Mouse (Mus musculus): ENCODE data around the gene Slc8b1. TPM values are rescaled to one million over a fixed set of nuclear protein-coding genes. Genes with fewer than 3 reads are reported as not detected.

Gene Slc8b1
- polyA plus RNA-seq, 1 experiment from 2014 or later: 1.9 TPM

DNA sequence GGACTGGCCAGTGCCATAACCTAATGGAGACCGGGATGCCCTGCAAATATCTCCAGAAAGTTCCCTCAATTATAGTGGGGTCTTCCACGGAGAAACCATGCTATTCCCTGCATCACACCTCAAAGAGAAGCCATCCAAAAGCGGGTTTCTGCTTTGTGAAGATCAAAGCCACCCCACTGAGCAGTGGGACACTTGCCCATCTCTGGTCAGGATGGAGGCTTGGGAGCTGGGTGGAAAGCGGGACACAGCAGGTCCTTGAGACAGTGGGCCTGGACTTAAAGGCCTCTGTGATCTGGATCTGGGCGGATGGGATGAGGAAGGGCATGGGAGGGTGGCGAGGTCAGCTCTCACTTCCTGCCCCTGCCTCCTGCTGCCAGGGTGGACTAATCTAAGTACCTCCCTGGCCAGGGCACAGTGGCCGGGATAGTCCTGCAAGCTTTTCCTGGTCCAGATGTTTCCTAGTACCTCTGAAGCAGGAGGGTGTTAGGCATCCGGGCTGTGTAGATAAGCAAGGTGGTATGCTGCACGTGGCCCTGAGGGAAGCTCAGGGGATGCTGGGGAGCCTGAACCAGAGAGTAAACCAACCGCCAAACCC is 63.6 kb downstream of the Slc8b1 start:
- ATAC-seq: no peak
- Histone ChIP-seq H3K36me3 (ENCODE audit: control insufficient read depth, insufficient read depth) (no peaks in the 10 kb centered on the region), H3K4me3 (replicated peaks; ENCODE audit: low read length) (no peak overlapping the region), H3K4me1 (replicated peaks; ENCODE audit: control insufficient read depth, insufficient read depth, low read length) (peaks cover 32% of the 10 kb centered on the region), H3K9me3 (ENCODE audit: control insufficient read depth, low read length) (no peaks in the 10 kb centered on the region), H3K9ac (replicated peaks; ENCODE audit: low read depth, low read length) (no peak overlapping the region), H3K27me3 (replicated peaks; ENCODE audit: control insufficient read depth, insufficient read depth, low read length) (no peaks in the 10 kb centered on the region), H3K27ac (ENCODE audit: low read length) (no peak overlapping the region), H3K4me2 (ENCODE audit: low read length) (no peak overlapping the region)
- WGBS: 77% methylated on average over 10 of the region's 10 CpGs

DNA sequence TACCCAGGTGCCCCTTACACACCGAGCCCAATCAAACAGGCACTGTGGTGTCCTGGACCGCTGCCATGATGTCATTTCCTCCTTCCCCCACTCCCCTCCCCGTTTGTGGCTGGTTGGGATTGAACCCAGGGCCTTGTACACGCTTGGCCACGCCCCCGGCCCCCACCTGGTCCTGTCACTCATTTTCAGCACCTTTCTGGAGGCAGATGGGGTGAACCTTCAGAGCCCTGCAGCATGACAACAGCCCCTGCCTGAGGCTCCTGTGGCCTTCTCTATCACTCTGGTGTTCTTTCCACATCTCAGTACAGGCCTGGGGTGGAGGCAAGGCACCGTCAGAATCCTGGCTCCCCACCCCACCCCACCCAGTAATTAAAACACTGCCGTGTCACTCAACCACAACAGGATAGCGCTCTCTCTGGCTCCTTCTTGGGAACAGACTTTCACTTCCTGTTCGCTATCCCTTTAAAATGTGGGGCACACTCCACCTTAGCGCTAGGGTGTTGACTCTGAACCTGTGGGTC is 65.9 kb downstream of the Slc8b1 start:
- H3K36me3 ChIP-seq (ENCODE audit: control insufficient read depth, insufficient read depth): 0 out of 2 replicates have a peak, but pooled peaks cover 2% of the 10 kb centered on the region
- H3K27ac ChIP-seq (ENCODE audit: low read length): no peak overlapping the region
- no peaks in the 10 kb centered on the region for H3K9me3 ChIP-seq (ENCODE audit: control insufficient read depth, low read length)
- no peak overlapping the region for H3K4me2 ChIP-seq (ENCODE audit: low read length)
- H3K27me3 ChIP-seq (replicated peaks; ENCODE audit: control insufficient read depth, insufficient read depth, low read length): no peaks in the 10 kb centered on the region
- H3K4me1 ChIP-seq (replicated peaks; ENCODE audit: control insufficient read depth, insufficient read depth, low read length): peaks cover 28% of the 10 kb centered on the region
- no peak overlapping the region for H3K4me3 ChIP-seq (replicated peaks; ENCODE audit: low read length)
- 78% methylated on average over 11 of the region's 11 CpGs for WGBS
- no peak overlapping the region for H3K9ac ChIP-seq (replicated peaks; ENCODE audit: low read depth, low read length)
- no peak for ATAC-seq

DNA sequence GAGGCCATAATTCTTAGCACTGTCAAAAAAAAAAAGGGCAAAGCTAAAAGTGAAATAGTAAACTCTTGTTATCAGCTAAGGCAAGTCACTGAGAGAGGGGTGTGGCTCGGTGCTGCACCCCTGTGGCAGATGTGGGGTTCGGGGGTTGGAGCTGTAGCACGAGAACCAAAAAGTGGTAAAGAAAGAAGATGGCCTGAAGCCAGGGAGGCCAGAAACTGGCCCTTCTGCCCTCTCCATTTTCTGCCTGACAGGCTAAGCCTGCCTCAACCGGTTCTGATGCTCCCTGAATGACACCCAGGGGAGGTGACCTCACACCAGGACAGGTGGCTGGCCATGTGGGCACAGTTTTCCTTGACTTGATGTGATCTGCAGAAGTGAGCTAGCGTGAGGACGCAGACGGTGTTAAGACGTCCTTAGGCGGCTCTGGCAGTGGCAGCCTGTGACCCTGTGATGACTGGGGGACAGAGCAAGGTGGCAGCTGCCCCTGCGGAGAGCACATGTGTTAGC is 67.0 kb downstream of the Slc8b1 start:
- H3K27me3 ChIP-seq (replicated peaks; ENCODE audit: control insufficient read depth, insufficient read depth, low read length): no peaks in the 10 kb centered on the region
- H3K4me1 ChIP-seq (replicated peaks; ENCODE audit: control insufficient read depth, insufficient read depth, low read length): peaks cover 25% of the 10 kb centered on the region
- no peaks in the 10 kb centered on the region for H3K9me3 ChIP-seq (ENCODE audit: control insufficient read depth, low read length)
- H3K36me3 ChIP-seq (ENCODE audit: control insufficient read depth, insufficient read depth): 0 out of 2 replicates have a peak, but pooled peaks cover 3% of the 10 kb centered on the region
- H3K27ac ChIP-seq (ENCODE audit: low read length): no peak overlapping the region
- 62% methylated on average over 10 of the region's 10 CpGs for whole genome bisulfite sequencing
- no peak overlapping the region for H3K4me2 ChIP-seq (ENCODE audit: low read length)
- no peak overlapping the region for H3K4me3 ChIP-seq (replicated peaks; ENCODE audit: low read length)
- H3K9ac ChIP-seq (replicated peaks; ENCODE audit: low read depth, low read length): no peak overlapping the region
- ATAC-seq: no peak

DNA sequence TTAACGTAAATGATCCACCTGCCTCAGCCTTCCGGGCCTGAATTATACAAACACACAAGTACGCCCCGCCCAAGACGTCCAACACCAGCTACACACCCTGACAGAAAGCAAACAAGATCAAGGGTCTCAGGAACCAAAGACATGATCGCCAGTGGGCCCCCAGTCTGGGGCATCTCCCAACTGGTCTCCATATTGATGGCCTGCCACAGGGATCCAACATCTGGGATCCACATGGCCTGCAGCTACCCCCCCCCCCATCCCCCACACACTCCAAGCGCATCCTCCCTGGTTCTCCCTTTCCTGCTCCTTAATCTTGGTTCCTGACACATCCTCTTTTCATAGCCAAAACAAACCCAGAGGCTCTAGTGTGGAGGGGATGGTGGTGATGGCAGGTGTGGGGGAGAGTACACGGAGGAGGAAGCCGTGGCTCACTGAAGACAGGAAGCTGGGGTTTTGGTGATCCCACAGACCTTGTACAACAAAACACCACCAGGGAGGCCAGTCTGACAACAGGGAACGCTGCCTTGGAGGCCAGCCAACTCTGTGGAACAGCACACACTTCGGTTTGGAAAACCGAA is 67.6 kb downstream of the Slc8b1 start:
- H3K27ac ChIP-seq (ENCODE audit: low read length): no peak overlapping the region
- H3K4me1 ChIP-seq (replicated peaks; ENCODE audit: control insufficient read depth, insufficient read depth, low read length): peaks cover 25% of the 10 kb centered on the region
- 60% methylated on average over 12 of the region's 12 CpGs for WGBS
- H3K4me3 ChIP-seq (replicated peaks; ENCODE audit: low read length): no peak overlapping the region
- H3K36me3 ChIP-seq (ENCODE audit: control insufficient read depth, insufficient read depth): 0 out of 2 replicates have a peak, but pooled peaks cover 4% of the 10 kb centered on the region
- no peak overlapping the region for H3K4me2 ChIP-seq (ENCODE audit: low read length)
- peak; percentile 21; the same call in 1 of the 2 replicates for ATAC-seq
- H3K9me3 ChIP-seq (ENCODE audit: control insufficient read depth, low read length): no peaks in the 10 kb centered on the region
- no peaks in the 10 kb centered on the region for H3K27me3 ChIP-seq (replicated peaks; ENCODE audit: control insufficient read depth, insufficient read depth, low read length)
- H3K9ac ChIP-seq (replicated peaks; ENCODE audit: low read depth, low read length): no peak overlapping the region

DNA sequence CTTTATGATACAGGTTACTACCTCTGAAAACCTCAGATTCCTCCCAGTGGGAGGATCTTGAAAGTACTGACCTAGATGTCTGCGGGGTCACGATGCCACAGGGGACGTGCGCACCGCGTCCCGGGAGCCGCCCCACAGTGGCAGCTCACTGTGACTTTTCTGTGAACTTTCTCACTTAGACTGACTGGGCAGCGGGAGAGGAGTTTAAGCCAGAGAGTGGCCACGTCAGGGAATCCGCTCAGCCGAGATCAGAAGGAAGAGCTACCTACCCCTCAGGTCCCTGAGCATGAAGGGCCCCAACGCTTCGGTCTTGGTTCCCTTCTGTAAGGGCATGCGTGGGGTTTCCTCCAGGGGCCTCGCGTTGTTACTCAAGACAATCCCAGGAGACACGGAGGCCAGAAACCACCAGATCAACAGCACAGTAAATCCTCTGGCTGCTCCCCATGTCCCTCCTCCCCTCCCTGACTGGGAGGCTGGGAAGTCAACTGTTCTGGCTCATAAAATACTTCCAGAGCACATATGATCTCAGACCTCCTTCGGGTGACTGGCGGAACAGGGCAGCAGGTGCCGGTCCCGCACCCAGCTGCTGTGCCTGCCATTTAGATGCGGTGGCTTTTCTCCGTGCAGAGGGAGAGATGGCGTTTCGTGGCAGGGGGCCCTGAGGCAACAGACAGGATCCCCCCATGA is 68.4 kb downstream of the Slc8b1 start:
- peak overlapping the region; percentile 34; the same call in 1 of the 2 replicates for H3K27ac ChIP-seq (ENCODE audit: low read length)
- ATAC-seq: peak; percentile 25
- H3K4me1 ChIP-seq (replicated peaks; ENCODE audit: control insufficient read depth, insufficient read depth, low read length): peaks cover 25% of the 10 kb centered on the region
- 0 out of 2 replicates have a peak overlapping the region, but pooled peaks have one; percentile 4 for H3K4me2 ChIP-seq (ENCODE audit: low read length)
- WGBS: 59% methylated on average over 26 of the region's 26 CpGs
- no peaks in the 10 kb centered on the region for H3K27me3 ChIP-seq (replicated peaks; ENCODE audit: control insufficient read depth, insufficient read depth, low read length)
- H3K36me3 ChIP-seq (ENCODE audit: control insufficient read depth, insufficient read depth): 0 out of 2 replicates have a peak, but pooled peaks cover 4% of the 10 kb centered on the region
- H3K4me3 ChIP-seq (replicated peaks; ENCODE audit: low read length): no peak overlapping the region
- H3K9me3 ChIP-seq (ENCODE audit: control insufficient read depth, low read length): no peaks in the 10 kb centered on the region
- H3K9ac ChIP-seq (replicated peaks; ENCODE audit: low read depth, low read length): no peak overlapping the region

DNA sequence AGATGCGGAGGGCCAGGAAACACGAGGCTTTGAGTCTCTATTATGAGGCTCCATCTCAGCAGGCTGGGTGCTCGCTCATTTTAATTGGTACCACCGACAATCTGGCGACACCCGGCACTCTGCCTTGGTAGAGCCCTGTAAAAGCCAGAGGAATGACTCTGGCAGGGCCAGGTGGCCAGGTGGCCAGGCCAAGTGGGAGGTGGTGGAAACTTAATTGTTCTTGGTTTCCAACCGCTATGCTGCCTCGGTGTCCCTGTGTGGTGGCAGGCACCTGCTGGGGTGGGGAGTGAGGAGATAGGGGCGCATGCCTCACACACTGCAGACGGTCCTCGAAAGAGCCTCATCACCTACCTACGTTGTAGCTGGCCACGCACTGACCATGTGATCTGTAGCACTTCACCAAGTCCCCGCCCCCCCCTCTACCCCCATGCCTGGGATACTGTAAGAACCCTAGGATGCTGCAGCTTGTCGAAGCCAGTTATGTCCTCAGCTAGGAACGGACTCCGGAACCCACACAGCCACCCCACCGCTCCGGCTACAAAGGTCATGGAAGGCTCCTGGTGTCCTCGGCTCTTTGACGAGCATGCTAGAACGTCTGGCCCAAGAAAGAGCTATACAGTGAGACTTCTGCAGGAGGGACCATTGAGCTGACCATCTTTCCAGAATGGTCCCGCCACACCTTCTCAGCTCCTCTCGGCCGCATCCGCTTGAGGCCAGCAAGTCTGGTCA is 69.1 kb downstream of the Slc8b1 start:
- no peak overlapping the region for H3K9ac ChIP-seq (replicated peaks; ENCODE audit: low read depth, low read length)
- WGBS: 75% methylated on average over 26 of the region's 26 CpGs
- no peaks in the 10 kb centered on the region for H3K27me3 ChIP-seq (replicated peaks; ENCODE audit: control insufficient read depth, insufficient read depth, low read length)
- peaks cover 25% of the 10 kb centered on the region for H3K4me1 ChIP-seq (replicated peaks; ENCODE audit: control insufficient read depth, insufficient read depth, low read length)
- 0 out of 2 replicates have a peak, but pooled peaks cover 4% of the 10 kb centered on the region for H3K36me3 ChIP-seq (ENCODE audit: control insufficient read depth, insufficient read depth)
- no peak overlapping the region for H3K4me3 ChIP-seq (replicated peaks; ENCODE audit: low read length)
- H3K4me2 ChIP-seq (ENCODE audit: low read length): 0 out of 2 replicates have a peak overlapping the region, but pooled peaks have one; percentile 4
- peak overlapping the region; percentile 34; the same call in 1 of the 2 replicates for H3K27ac ChIP-seq (ENCODE audit: low read length)
- peak; percentile 73 for ATAC-seq
- H3K9me3 ChIP-seq (ENCODE audit: control insufficient read depth, low read length): no peaks in the 10 kb centered on the region

DNA sequence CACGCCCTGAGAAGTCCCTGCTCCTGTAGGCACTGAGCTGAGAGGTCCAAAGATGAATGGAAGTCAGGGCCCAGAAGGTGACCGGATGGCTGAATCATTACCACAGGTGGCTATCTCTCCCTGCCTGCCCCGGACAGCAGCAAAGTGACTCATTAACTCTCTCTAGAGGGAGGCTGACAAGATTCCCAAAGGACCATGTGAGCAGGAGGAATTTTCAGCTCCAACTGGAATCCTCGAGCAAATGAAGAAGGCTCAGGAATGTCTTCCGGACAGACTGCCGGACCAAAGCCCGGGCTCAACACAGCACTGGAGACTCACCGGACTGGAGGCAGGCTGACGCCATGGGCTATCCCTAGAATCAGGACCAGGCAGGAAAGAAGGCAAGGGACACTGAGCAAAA is 71.0 kb downstream of the Slc8b1 start:
- WGBS: 93% methylated on average over 9 of the region's 9 CpGs

DNA sequence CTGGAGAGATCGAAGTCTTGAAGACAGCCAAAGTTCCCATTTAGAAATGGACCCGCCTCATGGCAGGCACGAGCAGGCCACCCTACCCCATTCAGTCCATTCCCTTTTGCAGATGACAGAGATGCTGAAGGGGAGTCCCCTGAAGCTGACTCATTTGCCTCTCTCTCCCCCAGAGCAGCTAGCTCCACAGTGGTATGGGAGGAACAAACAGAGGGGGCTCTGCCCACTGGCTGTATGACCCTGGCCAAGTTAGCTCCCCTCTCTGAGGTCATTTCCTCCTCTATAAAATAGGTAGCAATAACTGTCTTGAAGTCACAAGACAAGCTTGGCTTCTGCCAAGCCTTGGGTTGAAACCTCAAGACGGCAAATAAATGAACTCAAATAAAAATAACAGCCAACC is 72.5 kb downstream of the Slc8b1 start:
- no peak overlapping the region for H3K27ac ChIP-seq (ENCODE audit: low read length)
- H3K9ac ChIP-seq (replicated peaks; ENCODE audit: low read depth, low read length): no peak overlapping the region
- no peak overlapping the region for H3K4me3 ChIP-seq (replicated peaks; ENCODE audit: low read length)
- no peak overlapping the region for H3K4me2 ChIP-seq (ENCODE audit: low read length)
- H3K36me3 ChIP-seq (ENCODE audit: control insufficient read depth, insufficient read depth): 0 out of 2 replicates have a peak, but pooled peaks cover 4% of the 10 kb centered on the region
- H3K9me3 ChIP-seq (ENCODE audit: control insufficient read depth, low read length): no peaks in the 10 kb centered on the region
- ATAC-seq: no peak
- 96% methylated on average over 4 of the region's 4 CpGs for WGBS
- peaks cover 35% of the 10 kb centered on the region for H3K4me1 ChIP-seq (replicated peaks; ENCODE audit: control insufficient read depth, insufficient read depth, low read length)
- H3K27me3 ChIP-seq (replicated peaks; ENCODE audit: control insufficient read depth, insufficient read depth, low read length): no peaks in the 10 kb centered on the region

More for the DNA sequence above, 71.0 kb downstream of the Slc8b1 start:
- no peaks in the 10 kb centered on the region for H3K27me3 ChIP-seq (replicated peaks; ENCODE audit: control insufficient read depth, insufficient read depth, low read length)
- no peak overlapping the region for H3K4me3 ChIP-seq (replicated peaks; ENCODE audit: low read length)
- peaks cover 31% of the 10 kb centered on the region for H3K4me1 ChIP-seq (replicated peaks; ENCODE audit: control insufficient read depth, insufficient read depth, low read length)
- 0 out of 2 replicates have a peak, but pooled peaks cover 4% of the 10 kb centered on the region for H3K36me3 ChIP-seq (ENCODE audit: control insufficient read depth, insufficient read depth)
- ATAC-seq: no peak
- H3K27ac ChIP-seq (ENCODE audit: low read length): no peak overlapping the region
- no peak overlapping the region for H3K9ac ChIP-seq (replicated peaks; ENCODE audit: low read depth, low read length)
- H3K9me3 ChIP-seq (ENCODE audit: control insufficient read depth, low read length): no peaks in the 10 kb centered on the region
- H3K4me2 ChIP-seq (ENCODE audit: low read length): no peak overlapping the region
